Mouse (Mus musculus) brain, adult 2 months (tissue): ENCODE measurements around the gene Adam20.
"Not testable (repeated sequence)": the region's sequence is repeated elsewhere in the genome, so short reads cannot be mapped to it uniquely, and the experiment has no call there.

Source experiments
- DNase-seq: peaks from one replicate; pipeline ENCODE4 v3.0.0; 2011; ENCODE audit warnings: low read depth, low spot score

Gene Adam20

GRCm38 (mm10) chr8:40792973-40793372 lies at the start of gene Adam20:
Adam20 (plus strand) TSS chr8:40793273.
- not testable (repeated sequence) for DNase-seq

- not testable (repeated sequence) for DNase-seq
Measured at GRCm38 (mm10) chr8:40751908-40752307, 41.2 kb upstream of the Adam20 start, which contains the start of gene Adam25. Adam25 (plus strand) TSS chr8:40752208.

GRCm38 (mm10) chr8:40783320-40783719 lies 9.8 kb upstream of the Adam20 start:
- no peak for DNase-seq

- DNase-seq, result no peak
Measured at GRCm38 (mm10) chr8:40803379-40804079, 10.5 kb downstream of the Adam20 start.
